Mouse (Mus musculus) liver, embryonic 14.5 days (tissue): ENCODE measurements around the gene Alb. TPM values are rescaled to one million over a fixed set of nuclear protein-coding genes. Genes with fewer than 3 reads are reported as not detected.

Source experiments
- ATAC-seq: fragments of 200-750 bp; cut with Nextera tagmentation; 2 replicates; pipeline ENCODE4 v1.8.0; 2017; ENCODE audit warnings: moderate number of reproducible peaks, mild to moderate bottlenecking, moderate library complexity; ENCODE audit not compliant: insufficient read depth
- DNase-seq, 3 experiments: peaks; one replicate each; pipeline ENCODE4 v3.0.0-alpha.2; 2012 to 2013; ENCODE audit warnings: low read depth in 3 of 3, low spot score in 3 of 3
- H3K27ac ChIP-seq: fragments of 300-500 bp; sonication (generic); 2 replicates; pipeline ENCODE4 v1.5.1; 2014; ENCODE audit warnings: moderate library complexity, mild to moderate bottlenecking, control low read depth, inconsistent platforms
- H3K27me3 ChIP-seq: fragments of 300-500 bp; sonication (generic); 2 replicates; pipeline ENCODE4 v1.6.1; 2014; ENCODE audit warnings: mild to moderate bottlenecking, low read length, moderate library complexity; ENCODE audit not compliant: control insufficient read depth, insufficient read depth
- H3K36me3 ChIP-seq: fragments of 300-500 bp; sonication (generic); replicated peaks from 2 replicates; pipeline ENCODE4 v1.6.1; 2014; ENCODE audit warnings: low read depth; ENCODE audit not compliant: control insufficient read depth, insufficient read depth
- H3K4me1 ChIP-seq, 2 experiments: fragments of 200-500 bp in 1 of 2; fragments of 300-500 bp in 1 of 2; sonication (generic) in 1 of 2; replicated peaks; 2 replicates each; pipeline ENCODE4 v1.6.1; 2012 to 2014; ENCODE audit warnings: antibody characterized with exemption in 1 of 2, inconsistent platforms in 1 of 2, low read length in 1 of 2; ENCODE audit not compliant: control insufficient read depth in 2 of 2, insufficient read depth in 2 of 2
- H3K4me2 ChIP-seq: fragments of 300-500 bp; sonication (generic); 2 replicates; pipeline ENCODE4 v1.6.1; 2014; ENCODE audit warnings: low read depth, mild to moderate bottlenecking, control low read depth, moderate library complexity
- H3K4me3 ChIP-seq, 2 experiments: fragments of 200-500 bp in 1 of 2; fragments of 300-500 bp in 1 of 2; sonication (generic) in 1 of 2; 2 replicates each; pipeline ENCODE4 v1.5.1; 2012 to 2014; ENCODE audit warnings: low read depth in 2 of 2, low read length in 2 of 2, mild to moderate bottlenecking in 2 of 2, control low read depth in 1 of 2, inconsistent platforms in 1 of 2, moderate library complexity in 1 of 2; ENCODE audit not compliant: insufficient read depth in 1 of 2
- H3K9ac ChIP-seq: fragments of 300-500 bp; sonication (generic); replicated peaks from 2 replicates; pipeline ENCODE4 v1.6.1; 2014; ENCODE audit warnings: mild to moderate bottlenecking, control low read depth, moderate library complexity
- H3K9me3 ChIP-seq: fragments of 300-500 bp; sonication (generic); 2 replicates; pipeline ENCODE4 v1.6.1; 2016; ENCODE audit warnings: low read length, mixed read lengths; ENCODE audit not compliant: control insufficient read depth
- CTCF ChIP-seq: IDR thresholded peaks from 2 replicates; pipeline ENCODE4 v1.5.1; 2016; ENCODE audit warnings: antibody characterized with exemption, low read depth, control low read depth
- EP300 ChIP-seq: IDR thresholded peaks from 2 replicates; pipeline ENCODE4 v1.6.1; 2016; ENCODE audit warnings: antibody characterized with exemption, low read depth
- WGBS: fragments of 180-500 bp; shearing (Covaris S2); extraction: QIAGEN DNeasy Blood & Tissue Kit; methylation state at CpG from one replicate; pipeline ENCODE4 v1.1.7; 2014; ENCODE audit not compliant: insufficient replicate concordance; 5-methylcytosine and 5-hydroxymethylcytosine counted together
- polyA plus RNA-seq, 2 experiments: library from polyadenylated mRNA; depleted of rRNA in 1 of 2; stranded (reverse) in 1 of 2; unstranded in 1 of 2; fragments of >200 nt; fragmentation: Nextera tagmentation in 1 of 2; extraction: Ambion mirVana in 1 of 2; gene quantifications; 2 replicates each; pipeline versions ENCODE4 v1.2.1 to v1.2.3; 2012 to 2014

Alb gene
- polyA plus RNA-seq, 2 experiments, result 3,181 to 10,825 TPM

- H3K4me3 ChIP-seq, result no peak overlapping the region
- no peaks in the 10 kb centered on the region for H3K9me3 ChIP-seq
- WGBS, result 39% methylated on average over 1 of the region's 1 CpGs
- H3K27ac ChIP-seq, result no peak overlapping the region
- no peak overlapping the region for H3K4me2 ChIP-seq
- no peaks in the 10 kb centered on the region for H3K27me3 ChIP-seq
- H3K9ac ChIP-seq, result no peak overlapping the region
- no peak for DNase-seq
- no peaks in the 10 kb centered on the region for H3K4me1 ChIP-seq
- no peaks in the 10 kb centered on the region for H3K36me3 ChIP-seq
- ATAC-seq, result no peak
- TF ChIP-seq CTCF (no peak), EP300 (no peak)
Measured at GRCm38 (mm10) chr5:90457241-90457640, 3.5 kb upstream of the Alb start.

- Histone ChIP-seq H3K27me3 (no peaks in the 10 kb centered on the region), H3K9ac (no peak overlapping the region), H3K9me3 (no peaks in the 10 kb centered on the region), H3K36me3 (no peaks in the 10 kb centered on the region), H3K4me2 (no peak overlapping the region), H3K4me3 (no peak overlapping the region), H3K27ac (no peak overlapping the region), H3K4me1 (no peaks in the 10 kb centered on the region)
- DNase-seq, result no peak
- 48% methylated on average over 5 of the region's 5 CpGs for WGBS
- TF ChIP-seq CTCF, result no peak
- TF ChIP-seq EP300, result no peak
- no peak for ATAC-seq
Measured at GRCm38 (mm10) chr5:90458727-90459126, 2.0 kb upstream of the Alb start.

GRCm38 (mm10) chr5:90466806-90467205 lies 6.1 kb downstream of the Alb start:
- Histone ChIP-seq H3K9ac (no peak overlapping the region), H3K4me1 (no peaks in the 10 kb centered on the region), H3K36me3 (no peaks in the 10 kb centered on the region), H3K4me2 (no peak overlapping the region), H3K27ac (no peak overlapping the region), H3K9me3 (no peaks in the 10 kb centered on the region), H3K4me3 (no peak overlapping the region), H3K27me3 (no peaks in the 10 kb centered on the region)
- WGBS, result 55% methylated on average over 4 of the region's 4 CpGs
- no peak for TF ChIP-seq CTCF
- TF ChIP-seq EP300, result no peak
- ATAC-seq, result no peak
- no peak for DNase-seq

- 56% methylated on average over 6 of the region's 6 CpGs for WGBS
- no peaks in the 10 kb centered on the region for H3K27me3 ChIP-seq
- TF ChIP-seq CTCF (no peak), EP300 (no peak)
- H3K4me3 ChIP-seq, result no peak overlapping the region
- H3K4me2 ChIP-seq, result no peak overlapping the region
- H3K9ac ChIP-seq, result no peak overlapping the region
- no peak overlapping the region for H3K27ac ChIP-seq
- no peaks in the 10 kb centered on the region for H3K9me3 ChIP-seq
- DNase-seq (no peak), ATAC-seq (no peak)
- no peaks in the 10 kb centered on the region for H3K36me3 ChIP-seq
- H3K4me1 ChIP-seq, result no peaks in the 10 kb centered on the region
Measured at GRCm38 (mm10) chr5:90467245-90467644, 6.5 kb downstream of the Alb start.

GRCm38 (mm10) chr5:90470836-90471235 lies 10.1 kb downstream of the Alb start:
- Histone ChIP-seq H3K36me3 (no peaks in the 10 kb centered on the region), H3K27ac (no peak overlapping the region)
- no peak for DNase-seq

More at GRCm38 (mm10) chr5:90470836-90471235, 10.1 kb downstream of the Alb start:
- TF ChIP-seq CTCF (no peak), EP300 (no peak)
- H3K9me3 ChIP-seq, result no peaks in the 10 kb centered on the region
- H3K4me3 ChIP-seq, result no peak overlapping the region
- no peak overlapping the region for H3K4me2 ChIP-seq
- no peaks in the 10 kb centered on the region for H3K4me1 ChIP-seq
- 63% methylated on average over 3 of the region's 3 CpGs for WGBS
- no peak for ATAC-seq
- no peak overlapping the region for H3K9ac ChIP-seq
- H3K27me3 ChIP-seq, result no peaks in the 10 kb centered on the region
